Mouse (Mus musculus): ENCODE data around the gene Gm10647.
"Not testable (repeated sequence)": the region's sequence is repeated elsewhere in the genome, so short reads cannot be mapped to it uniquely, and the experiment has no call there.

The Gm10647 gene

GRCm38 (mm10) chr9:66796739-66797138 is at the start of gene Gm10647:
Gene Gm10647, plus strand, starts transcription at chr9:66797039.
- DNase-seq = no peak

GRCm38 (mm10) chr9:66748390-66748789 is 48.4 kb upstream of the Gm10647 start:
- no peak for DNase-seq

- no peak for DNase-seq
These were observed 44.0 kb upstream of the Gm10647 start for GRCm38 (mm10) chr9:66752849-66753248.

GRCm38 (mm10) chr9:66760991-66761390 is 35.8 kb upstream of the Gm10647 start:
- peak; percentile 37 for DNase-seq

- peak; percentile 79 for DNase-seq
These were observed 28.1 kb upstream of the Gm10647 start for GRCm38 (mm10) chr9:66768721-66769120.

GRCm38 (mm10) chr9:66769275-66769674 is 27.6 kb upstream of the Gm10647 start:
- DNase-seq = peak; percentile 96

- DNase-seq = peak; percentile 87
These were observed 26.1 kb upstream of the Gm10647 start for GRCm38 (mm10) chr9:66770701-66771100.

- DNase-seq = not testable (repeated sequence)
These were observed 12.3 kb upstream of the Gm10647 start for GRCm38 (mm10) chr9:66784552-66784951.

- DNase-seq = peak; percentile 74
These were observed 9.0 kb upstream of the Gm10647 start for GRCm38 (mm10) chr9:66787821-66788220.

- no peak for DNase-seq
These were observed 2.0 kb upstream of the Gm10647 start for GRCm38 (mm10) chr9:66794629-66795463.

GRCm38 (mm10) chr9:66795464-66796324 is 1.1 kb upstream of the Gm10647 start, which contains the start of gene Aph1b:
Gene Aph1b, minus strand, starts transcription at chr9:66795490.
- DNase-seq = peak; percentile 99

GRCm38 (mm10) chr9:66801947-66802346 is 5.1 kb downstream of the Gm10647 start:
- no peak for DNase-seq

GRCm38 (mm10) chr9:66805951-66806350 is 9.1 kb downstream of the Gm10647 start:
- DNase-seq = not testable (repeated sequence)

GRCm38 (mm10) chr9:66813392-66813791 is 16.6 kb downstream of the Gm10647 start:
- no peak for DNase-seq

- no peak for DNase-seq
These were observed 24.2 kb downstream of the Gm10647 start for GRCm38 (mm10) chr9:66820996-66821395.

- DNase-seq = not testable (repeated sequence)
These were observed 25.4 kb downstream of the Gm10647 start for GRCm38 (mm10) chr9:66822255-66822654.

GRCm38 (mm10) chr9:66825990-66826389 is 29.2 kb downstream of the Gm10647 start:
- DNase-seq = peak; percentile 65

- DNase-seq = peak; percentile 23
These were observed 35.6 kb downstream of the Gm10647 start for GRCm38 (mm10) chr9:66832366-66832908.

- DNase-seq = peak; percentile 80
These were observed 37.0 kb downstream of the Gm10647 start for GRCm38 (mm10) chr9:66833851-66834250.

- DNase-seq = peak; percentile 100
These were observed 37.7 kb downstream of the Gm10647 start, which contains the start of gene Aph1c for GRCm38 (mm10) chr9:66834318-66835096. Gene Aph1c, minus strand, starts transcription at chr9:66834726.

- DNase-seq = no peak
These were observed 38.2 kb downstream of the Gm10647 start for GRCm38 (mm10) chr9:66835097-66835480.

GRCm38 (mm10) chr9:66846822-66847221 is 50.0 kb downstream of the Gm10647 start:
- no peak for DNase-seq

All from kidney, adult 9 months (tissue).